Mouse (Mus musculus): Measurements from ENCODE around the gene D230025D16Rik. TPM values are rescaled to one million over a fixed set of nuclear protein-coding genes. Genes with fewer than 3 reads are reported as not detected.

D230025D16Rik gene
- total and polyA plus RNA-seq, 2 experiments: 54.9 to 67.3 TPM

- Histone ChIP-seq H3K27ac (replicated peaks; ENCODE audit: insufficient read depth, low read depth, low read length) (no peak overlapping the region), H3K79me2 (ENCODE audit: control insufficient read depth, insufficient read depth, low read length) (no peaks in the 10 kb centered on the region), H3K36me3 (ENCODE audit: control insufficient read depth, insufficient read depth, low read length) (no peaks in the 10 kb centered on the region), H3K9ac (ENCODE audit: low read depth, low read length) (no peak overlapping the region), H3K27me3 (ENCODE audit: control insufficient read depth, insufficient read depth, low read length) (no peaks in the 10 kb centered on the region), H3K4me1 (ENCODE audit: control insufficient read depth, insufficient read depth, low read length) (peaks cover 5% of the 10 kb centered on the region), H3K4me3 (ENCODE audit: insufficient read depth, low read depth, low read length) (no peak overlapping the region)
- 46% methylated on average over 11 of the region's 11 CpGs for WGBS
- DNase-seq (ENCODE audit: extremely low read depth, low read depth, low spot score): no peak
- no peak for TF ChIP-seq CTCF (IDR thresholded peaks at IDR 0.05; ENCODE audit: low read depth, low read length)
- TF ChIP-seq POLR2A (IDR thresholded peaks at IDR 0.05; ENCODE audit: extremely low read depth, insufficient read depth, low read length): no peak
Measured at GRCm38 (mm10) chr8:105275387-105275786, 50.4 kb downstream of the D230025D16Rik start.

- no peaks in the 10 kb centered on the region for H3K79me2 ChIP-seq (ENCODE audit: control insufficient read depth, insufficient read depth, low read length)
- no peak for DNase-seq (ENCODE audit: extremely low read depth, low read depth, low spot score)
- no peaks in the 10 kb centered on the region for H3K36me3 ChIP-seq (ENCODE audit: control insufficient read depth, insufficient read depth, low read length)
- H3K27ac ChIP-seq (replicated peaks; ENCODE audit: insufficient read depth, low read depth, low read length): no peak within 1 kb of the TSS
- no peaks in the 10 kb centered on the region for H3K27me3 ChIP-seq (ENCODE audit: control insufficient read depth, insufficient read depth, low read length)
- WGBS: 34% methylated on average over 10 of the region's 10 CpGs
- TF ChIP-seq CTCF (IDR thresholded peaks at IDR 0.05; ENCODE audit: low read depth, low read length): no peak
- TF ChIP-seq POLR2A (IDR thresholded peaks at IDR 0.05; ENCODE audit: extremely low read depth, insufficient read depth, low read length): no peak
- H3K4me3 ChIP-seq (ENCODE audit: insufficient read depth, low read depth, low read length): peak within 1 kb of the TSS; percentile 48; the same call in 1 of the 2 replicates
- peak within 1 kb of the TSS; percentile 55; the same call in 1 of the 2 replicates for H3K9ac ChIP-seq (ENCODE audit: low read depth, low read length)
- H3K4me1 ChIP-seq (ENCODE audit: control insufficient read depth, insufficient read depth, low read length): peaks cover 4% of the 10 kb centered on the region
Measured at GRCm38 (mm10) chr8:105275840-105276239, 50.9 kb downstream of the D230025D16Rik start, which contains the start of gene Nol3. Gene Nol3 (plus strand): TSS chr8:105276140.

GRCm38 (mm10) chr8:105276292-105277120, 51.6 kb downstream of the D230025D16Rik start:
- peak overlapping the region; percentile 48; the same call in 1 of the 2 replicates for H3K4me3 ChIP-seq (ENCODE audit: insufficient read depth, low read depth, low read length)
- H3K9ac ChIP-seq (ENCODE audit: low read depth, low read length): peak overlapping the region; percentile 55; the same call in 1 of the 2 replicates
- no peak for DNase-seq (ENCODE audit: extremely low read depth, low read depth, low spot score)
- 15% methylated on average over 30 of the region's 30 CpGs for WGBS
- no peaks in the 10 kb centered on the region for H3K27me3 ChIP-seq (ENCODE audit: control insufficient read depth, insufficient read depth, low read length)
- H3K4me1 ChIP-seq (ENCODE audit: control insufficient read depth, insufficient read depth, low read length): peaks cover 4% of the 10 kb centered on the region
- H3K79me2 ChIP-seq (ENCODE audit: control insufficient read depth, insufficient read depth, low read length): no peaks in the 10 kb centered on the region
- TF ChIP-seq CTCF (IDR thresholded peaks at IDR 0.05; ENCODE audit: low read depth, low read length): no peak
- TF ChIP-seq POLR2A (IDR thresholded peaks at IDR 0.05; ENCODE audit: extremely low read depth, insufficient read depth, low read length): no peak
- no peaks in the 10 kb centered on the region for H3K36me3 ChIP-seq (ENCODE audit: control insufficient read depth, insufficient read depth, low read length)
- no peak overlapping the region for H3K27ac ChIP-seq (replicated peaks; ENCODE audit: insufficient read depth, low read depth, low read length)

GRCm38 (mm10) chr8:105278911-105279334, 54.0 kb downstream of the D230025D16Rik start:
- TF ChIP-seq POLR2A (IDR thresholded peaks at IDR 0.05; ENCODE audit: extremely low read depth, insufficient read depth, low read length) (no peak), CTCF (IDR thresholded peaks at IDR 0.05; ENCODE audit: low read depth, low read length) (peak; percentile 61)
- H3K79me2 ChIP-seq (ENCODE audit: control insufficient read depth, insufficient read depth, low read length): no peaks in the 10 kb centered on the region
- WGBS: 6% methylated on average over 28 of the region's 28 CpGs
- peak; percentile 89 for DNase-seq (ENCODE audit: extremely low read depth, low read depth, low spot score)
- no peak overlapping the region for H3K27ac ChIP-seq (replicated peaks; ENCODE audit: insufficient read depth, low read depth, low read length)
- H3K9ac ChIP-seq (ENCODE audit: low read depth, low read length): no peak overlapping the region
- no peaks in the 10 kb centered on the region for H3K36me3 ChIP-seq (ENCODE audit: control insufficient read depth, insufficient read depth, low read length)
- H3K4me1 ChIP-seq (ENCODE audit: control insufficient read depth, insufficient read depth, low read length): peaks cover 6% of the 10 kb centered on the region
- H3K27me3 ChIP-seq (ENCODE audit: control insufficient read depth, insufficient read depth, low read length): no peaks in the 10 kb centered on the region
- H3K4me3 ChIP-seq (ENCODE audit: insufficient read depth, low read depth, low read length): peak overlapping the region; percentile 19; the same call in 1 of the 2 replicates

- peaks cover 6% of the 10 kb centered on the region for H3K4me1 ChIP-seq (ENCODE audit: control insufficient read depth, insufficient read depth, low read length)
- no peaks in the 10 kb centered on the region for H3K27me3 ChIP-seq (ENCODE audit: control insufficient read depth, insufficient read depth, low read length)
- no peak overlapping the region for H3K4me3 ChIP-seq (ENCODE audit: insufficient read depth, low read depth, low read length)
- TF ChIP-seq CTCF (IDR thresholded peaks at IDR 0.05; ENCODE audit: low read depth, low read length): no peak
- TF ChIP-seq POLR2A (IDR thresholded peaks at IDR 0.05; ENCODE audit: extremely low read depth, insufficient read depth, low read length): no peak
- no peak for DNase-seq (ENCODE audit: extremely low read depth, low read depth, low spot score)
- no peaks in the 10 kb centered on the region for H3K79me2 ChIP-seq (ENCODE audit: control insufficient read depth, insufficient read depth, low read length)
- H3K27ac ChIP-seq (replicated peaks; ENCODE audit: insufficient read depth, low read depth, low read length): no peak overlapping the region
- WGBS: 89% methylated on average over 3 of the region's 3 CpGs
- H3K36me3 ChIP-seq (ENCODE audit: control insufficient read depth, insufficient read depth, low read length): no peaks in the 10 kb centered on the region
- H3K9ac ChIP-seq (ENCODE audit: low read depth, low read length): no peak overlapping the region
Measured at GRCm38 (mm10) chr8:105280567-105280966, 55.6 kb downstream of the D230025D16Rik start.

GRCm38 (mm10) chr8:105281821-105282220, 56.9 kb downstream of the D230025D16Rik start:
- DNase-seq (ENCODE audit: extremely low read depth, low read depth, low spot score): no peak
- H3K4me3 ChIP-seq (ENCODE audit: insufficient read depth, low read depth, low read length): no peak overlapping the region
- WGBS: 95% methylated on average over 12 of the region's 12 CpGs
- no peak overlapping the region for H3K9ac ChIP-seq (ENCODE audit: low read depth, low read length)
- H3K27ac ChIP-seq (replicated peaks; ENCODE audit: insufficient read depth, low read depth, low read length): no peak overlapping the region
- no peaks in the 10 kb centered on the region for H3K36me3 ChIP-seq (ENCODE audit: control insufficient read depth, insufficient read depth, low read length)
- H3K4me1 ChIP-seq (ENCODE audit: control insufficient read depth, insufficient read depth, low read length): peaks cover 6% of the 10 kb centered on the region
- H3K27me3 ChIP-seq (ENCODE audit: control insufficient read depth, insufficient read depth, low read length): no peaks in the 10 kb centered on the region
- TF ChIP-seq CTCF (IDR thresholded peaks at IDR 0.05; ENCODE audit: low read depth, low read length) (no peak), POLR2A (IDR thresholded peaks at IDR 0.05; ENCODE audit: extremely low read depth, insufficient read depth, low read length) (no peak)
- no peaks in the 10 kb centered on the region for H3K79me2 ChIP-seq (ENCODE audit: control insufficient read depth, insufficient read depth, low read length)
